In the genomic region with DNA sequence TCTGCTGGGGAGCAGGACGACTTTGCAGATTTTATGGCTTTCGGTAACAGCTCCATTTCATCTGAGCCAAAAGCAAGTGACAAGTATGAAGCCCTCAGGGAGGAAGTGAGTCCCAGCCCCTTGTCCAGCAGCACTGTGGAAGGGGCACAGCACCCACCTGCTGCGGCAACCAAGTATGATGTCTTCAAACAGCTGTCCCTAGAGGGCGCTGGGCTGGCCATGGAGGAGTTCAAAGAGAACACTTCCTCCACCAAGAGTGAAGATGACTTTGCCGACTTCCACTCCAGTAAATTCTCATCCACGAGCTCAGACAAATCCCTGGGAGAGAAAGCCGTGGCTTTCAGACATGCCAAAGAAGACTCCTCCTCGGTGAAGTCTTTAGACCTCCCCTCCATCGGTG, we compare ENCODE assay signal across 18 mouse cellular contexts. TPM values are rescaled to one million over a fixed set of nuclear protein-coding genes. Genes with fewer than 3 reads are reported as not detected.
DNase-seq lines count a peak whose midpoint lies in the region; TF ChIP-seq lines count a peak whose summit lies in the region.
"Had no signal": no experiment of that assay in that cellular context is flagged by ENCODE, and none has a peak within 500 bp of the region (broad histone marks: within the 10 kb centered on the region; RNA-seq: fewer than 3 reads in every experiment).

No protein-coding gene starts in this region.

- peak; percentile 13 for DNase-seq in cerebellum, adult 9-11 months
- DNase-seq in cerebellum, postnatal 4 days (ENCODE audit: low spot score in 2 of 2): no peak
- DNase-seq in left cerebral cortex, adult 2 months (ENCODE audit: extremely low spot score in 1 of 2, low spot score in 2 of 2): no peak
- DNase-seq in left cerebral cortex, adult 9 months (ENCODE audit: low spot score in 2 of 2): no peak
- peak; percentile 22 for DNase-seq in thymus, postnatal 0 days (ENCODE audit: low spot score)
- DNase-seq in thymus, adult 18-20 months: no peak
- DNase-seq in thymus, postnatal 4 days: peak; percentile 51
- DNase-seq in T-cell, adult 2 months (ENCODE audit: low spot score): no peak
- DNase-seq: kidney, adult 11 months; kidney, postnatal 4 days; layer of hippocampus, postnatal 36 days had no signal

- H3K4me3 ChIP-seq in left cerebral cortex, adult 2 months: no peak overlapping the region
- H3K4me3 ChIP-seq: embryonic facial prominence, embryonic 13.5 days; forebrain, embryonic 10.5 days; heart, embryonic 15.5 days; hindbrain, embryonic 12.5 days; limb, embryonic 12.5 days; lung, embryonic 15.5 days; megakaryocyte, embryonic 14.5 days had no signal

- no peak overlapping the region for H3K27ac ChIP-seq in left cerebral cortex, adult 2 months
- H3K27ac ChIP-seq: embryonic facial prominence, embryonic 13.5 days; forebrain, embryonic 10.5 days; heart, embryonic 15.5 days; hindbrain, embryonic 12.5 days; limb, embryonic 12.5 days; lung, embryonic 15.5 days had no signal

- peak; percentile 11; the same call in 1 of the 2 replicates for TF ChIP-seq CTCF in left cerebral cortex, adult 2 months (IDR thresholded peaks at IDR 0.05)

- intact Hi-C loops in left cerebral cortex, adult 2 months (cut with DNase I): no loop called here

RNA-seq across cellular contexts. Expression of gene Synrg, which starts 44.8 kb away (rescaled TPM):
- 10 to 100 TPM; 61.2 to 61.3 TPM for total RNA-seq in left cerebral cortex, adult 2 months (2021)
- 16.7 and 17.6 TPM in 2 replicates for polyA plus RNA-seq in thymus, postnatal 0 days (2015; fragmentation: Nextera tagmentation; extraction: Ambion mirVana)

Comparison
In these comparisons a context has a peak if more than half of its experiments do, and no peak if none do; other contexts are left out.
1. DNase-seq: peak in cerebellum, adult 9-11 months (single experiment), thymus, postnatal 0 days (single experiment) and thymus, postnatal 4 days (single experiment); none in cerebellum, postnatal 4 days (0 of 2), left cerebral cortex, adult 2 months (0 of 2), left cerebral cortex, adult 9 months (0 of 2), thymus, adult 18-20 months (0 of 2) and T-cell, adult 2 months (single experiment).